Mouse (Mus musculus): ENCODE data around the gene Myh15. TPM values are rescaled to one million over a fixed set of nuclear protein-coding genes. Genes with fewer than 3 reads are reported as not detected.

The Myh15 gene
- total and polyA plus RNA-seq, 3 experiments = not detected

DNA sequence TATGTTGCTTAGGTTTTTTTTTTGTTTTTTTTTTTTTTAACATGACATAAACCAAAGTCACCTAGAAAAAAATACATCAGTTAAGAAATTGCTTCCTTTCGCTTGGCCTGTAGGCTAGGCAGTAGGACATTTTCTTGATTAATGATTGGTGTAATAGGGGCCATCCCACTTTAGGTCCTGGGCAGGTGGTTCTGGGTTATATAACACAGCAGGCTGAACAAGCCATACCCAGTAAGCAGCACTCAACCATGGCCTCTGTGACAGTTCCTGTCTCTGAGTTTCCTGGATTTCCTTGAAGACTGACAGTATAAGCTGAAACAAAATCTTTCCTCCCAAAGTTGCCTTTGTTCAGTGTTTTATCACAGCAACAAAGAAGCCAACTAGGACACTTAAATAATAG lies 117.8 kb downstream of the Myh15 start:
- Histone ChIP-seq H3K9ac (ENCODE audit: control insufficient read depth, low read depth, low read length, poor library complexity, severe bottlenecking) (no peak overlapping the region), H3K27ac (ENCODE audit: control insufficient read depth, low read depth, low read length) (no peak overlapping the region), H3K9me3 (replicated peaks; ENCODE audit: insufficient read depth, low read length) (no peaks in the 10 kb centered on the region), H3K79me2 (ENCODE audit: control insufficient read depth, insufficient read depth, low read length, poor library complexity) (no peaks in the 10 kb centered on the region), H3K36me3 (ENCODE audit: control insufficient read depth in 1 of 2, insufficient read depth in 2 of 2, low read length in 2 of 2) (no peaks in the 10 kb centered on the region), H3K4me3 (ENCODE audit: control insufficient read depth in 1 of 2, insufficient read depth in 1 of 2, low read depth in 2 of 2, low read length in 2 of 2) (no peak overlapping the region), H3K27me3 (ENCODE audit: control insufficient read depth in 1 of 2, insufficient read depth in 2 of 2, low read length in 2 of 2) (no peaks in the 10 kb centered on the region), H3K4me1 (ENCODE audit: control insufficient read depth in 1 of 2, insufficient read depth in 2 of 2, low read length in 2 of 2) (no peaks in the 10 kb centered on the region)
- no peak for DNase-seq (ENCODE audit: low read depth, low spot score)
- TF ChIP-seq MAZ (IDR thresholded peaks at IDR 0.05; ENCODE audit: low read depth, low read length) (no peak), MAFK (IDR thresholded peaks at IDR 0.05; ENCODE audit: borderline replicate concordance, low read depth, low read length) (no peak), MXI1 (IDR thresholded peaks at IDR 0.05; ENCODE audit: low read depth, low read length) (no peak), USF2 (IDR thresholded peaks at IDR 0.05; ENCODE audit: borderline replicate concordance in 1 of 2, insufficient read depth in 1 of 2, low read depth in 1 of 2, low read length in 2 of 2) (no peak), RAD21 (IDR thresholded peaks at IDR 0.05; ENCODE audit: low read depth, low read length) (no peak), NELFE (IDR thresholded peaks at IDR 0.05; ENCODE audit: low read depth, low read length) (no peak)

DNA sequence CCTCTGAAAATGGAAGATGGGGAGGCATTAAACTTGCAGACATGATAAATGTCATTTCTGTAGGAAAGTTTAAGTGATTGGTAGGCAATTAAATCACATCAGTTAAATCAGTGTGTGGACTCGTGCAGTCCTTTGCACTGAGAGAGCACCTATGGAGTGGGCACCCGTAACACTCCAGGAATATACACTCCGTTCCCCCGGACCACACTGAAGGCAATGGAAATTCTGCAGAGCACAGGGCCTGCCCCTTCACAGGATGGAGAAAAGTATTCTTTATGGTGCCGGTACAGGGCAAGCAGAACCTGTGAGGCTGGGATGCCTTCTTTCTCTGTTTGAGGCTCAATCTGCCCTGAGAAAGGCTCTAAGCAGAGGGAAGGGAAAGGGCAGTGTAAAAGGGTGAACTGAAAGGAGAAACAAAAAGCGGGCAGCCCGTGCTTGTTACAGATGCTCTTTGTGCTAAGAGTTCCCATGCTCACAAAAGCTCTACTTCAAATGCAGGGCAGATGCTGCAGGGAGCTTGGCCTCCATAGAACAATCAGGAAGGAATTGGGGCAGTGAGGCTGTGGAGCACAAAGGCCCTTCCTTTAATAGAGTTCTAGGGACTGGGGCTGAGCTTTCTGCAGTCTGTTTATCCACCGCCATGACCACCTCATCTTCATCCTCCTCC lies 118.6 kb downstream of the Myh15 start:
- Histone ChIP-seq H3K4me3 (ENCODE audit: control insufficient read depth in 1 of 2, insufficient read depth in 1 of 2, low read depth in 2 of 2, low read length in 2 of 2) (no peak overlapping the region), H3K27me3 (ENCODE audit: control insufficient read depth in 1 of 2, insufficient read depth in 2 of 2, low read length in 2 of 2) (no peaks in the 10 kb centered on the region), H3K27ac (ENCODE audit: control insufficient read depth, low read depth, low read length) (no peak overlapping the region), H3K36me3 (ENCODE audit: control insufficient read depth in 1 of 2, insufficient read depth in 2 of 2, low read length in 2 of 2) (no peaks in the 10 kb centered on the region), H3K9ac (ENCODE audit: control insufficient read depth, low read depth, low read length, poor library complexity, severe bottlenecking) (no peak overlapping the region), H3K79me2 (ENCODE audit: control insufficient read depth, insufficient read depth, low read length, poor library complexity) (no peaks in the 10 kb centered on the region), H3K9me3 (replicated peaks; ENCODE audit: insufficient read depth, low read length) (no peaks in the 10 kb centered on the region), H3K4me1 (ENCODE audit: control insufficient read depth in 1 of 2, insufficient read depth in 2 of 2, low read length in 2 of 2) (no peaks in the 10 kb centered on the region)
- TF ChIP-seq UBTF (IDR thresholded peaks at IDR 0.05; ENCODE audit: borderline replicate concordance, insufficient read depth, low read depth, low read length) (no peak), ELF1 (IDR thresholded peaks at IDR 0.05; ENCODE audit: low read depth, low read length) (no peak), NRF1 (IDR thresholded peaks at IDR 0.05; ENCODE audit: insufficient read depth, low read depth, low read length, poor library complexity, severe bottlenecking) (no peak), GATA1 (IDR thresholded peaks at IDR 0.05; ENCODE audit: low read depth, low read length) (no peak), POLR2AphosphoS2 (IDR thresholded peaks at IDR 0.05; ENCODE audit: low read length) (no peak), ZKSCAN1 (IDR thresholded peaks at IDR 0.05; ENCODE audit: low read depth, low read length) (no peak), MAFK (IDR thresholded peaks at IDR 0.05; ENCODE audit: borderline replicate concordance, low read depth, low read length) (no peak), MXI1 (IDR thresholded peaks at IDR 0.05; ENCODE audit: low read depth, low read length) (no peak), ETS1 (IDR thresholded peaks at IDR 0.05; ENCODE audit: low read depth, low read length) (no peak), TAL1 (IDR thresholded peaks at IDR 0.05; ENCODE audit: low read length) (no peak)
- DNase-seq (ENCODE audit: low read depth, low spot score) = no peak
